Mouse (Mus musculus) hindbrain, embryonic 10.5 days (tissue): ENCODE measurements around the gene Nfe2l2. TPM values are rescaled to one million over a fixed set of nuclear protein-coding genes. Genes with fewer than 3 reads are reported as not detected.

Experiments used
- DNase-seq: peaks from one replicate; pipeline ENCODE4 v3.0.0-alpha.2; 2017; ENCODE audit warnings: low spot score
- H3K27ac ChIP-seq: fragments of 300-500 bp; sonication (generic); 2 replicates; pipeline ENCODE4 v1.5.1; 2016; ENCODE audit warnings: mild to moderate bottlenecking, moderate library complexity
- H3K27me3 ChIP-seq: fragments of 300-500 bp; sonication (generic); 2 replicates; pipeline ENCODE4 v1.6.1; 2016; ENCODE audit warnings: mild to moderate bottlenecking; ENCODE audit not compliant: poor library complexity, insufficient read depth, severe bottlenecking
- H3K36me3 ChIP-seq: fragments of 300-500 bp; sonication (generic); 2 replicates; pipeline ENCODE4 v1.6.1; 2016; ENCODE audit warnings: mild to moderate bottlenecking, moderate library complexity
- H3K4me1 ChIP-seq: fragments of 300-500 bp; sonication (generic); replicated peaks from 2 replicates; pipeline ENCODE4 v1.6.1; 2016; ENCODE audit warnings: mild to moderate bottlenecking
- H3K4me3 ChIP-seq: fragments of 300-500 bp; sonication (generic); 2 replicates; pipeline ENCODE4 v1.5.1; 2016; ENCODE audit warnings: mild to moderate bottlenecking, moderate library complexity
- H3K9me3 ChIP-seq: fragments of 300-500 bp; sonication (generic); 2 replicates; pipeline ENCODE4 v1.6.1; 2016; ENCODE audit warnings: mild to moderate bottlenecking, moderate library complexity
- WGBS: fragments of 180-500 bp; shearing (Covaris S2); methylation state at CpG from one replicate; pipeline ENCODE4 v1.1.7; 2016; 5-methylcytosine and 5-hydroxymethylcytosine counted together
- polyA plus RNA-seq: library from polyadenylated mRNA; unstranded; fragments of >200 nt; fragmentation: Nextera tagmentation; extraction: Ambion mirVana; gene quantifications from 2 replicates; pipeline ENCODE4 v1.2.1, GENCODE M21; 2016

Gene Nfe2l2
- 24.0 and 27.1 TPM in 2 replicates for polyA plus RNA-seq

DNA sequence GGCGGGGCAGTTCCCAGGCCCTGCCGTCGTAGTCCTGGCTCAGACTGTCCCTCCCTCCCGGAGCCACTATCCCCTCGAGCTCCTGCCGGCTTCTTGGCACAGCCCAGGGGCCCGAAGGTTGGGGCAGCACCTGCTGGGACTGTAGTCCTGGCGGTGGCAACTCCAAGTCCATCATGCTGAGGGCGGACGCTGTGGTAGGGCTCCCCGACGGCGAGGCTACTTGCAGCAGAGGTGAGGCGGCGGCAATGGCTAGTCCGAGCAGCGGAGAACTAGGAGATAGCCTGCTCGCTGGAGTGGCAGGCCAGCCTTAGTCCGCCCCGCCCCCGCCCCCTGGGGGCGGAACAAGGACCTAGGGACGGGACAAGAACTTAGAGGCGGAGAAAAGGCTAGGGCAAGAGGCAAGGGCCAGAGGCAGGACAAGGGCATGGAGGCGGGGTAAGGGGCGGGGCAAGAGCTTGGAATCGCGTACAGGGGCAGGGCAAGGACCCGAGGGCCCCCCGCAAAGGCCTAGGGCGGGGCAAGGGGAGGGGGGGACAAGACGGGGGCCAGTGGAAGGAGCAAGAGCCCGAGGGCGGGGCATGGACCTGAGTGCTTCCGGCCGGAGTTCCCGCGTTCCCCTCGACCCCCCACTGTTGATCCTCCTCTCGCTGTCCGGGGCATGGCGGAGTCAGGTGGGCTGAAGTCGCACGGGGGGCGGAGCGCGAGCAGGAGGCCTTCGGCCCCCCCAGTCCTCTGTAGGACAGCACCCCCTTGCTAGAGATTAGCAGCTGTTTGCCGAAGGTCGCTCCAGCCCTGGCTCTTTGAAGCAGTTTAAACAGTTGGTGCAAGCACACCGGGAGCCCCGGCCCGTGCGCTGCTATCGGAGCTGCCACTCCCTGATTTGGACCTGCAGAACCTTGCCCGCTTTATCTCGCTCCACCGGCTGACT, at the start of gene Nfe2l2:
Gene Nfe2l2, minus strand, starts transcription at position 408 of the 928 bp plus-strand sequence.
- H3K4me3 ChIP-seq = peak within 1 kb of the TSS; percentile 77
- WGBS = under 1% methylated on average over 58 of the region's 58 CpGs

DNA sequence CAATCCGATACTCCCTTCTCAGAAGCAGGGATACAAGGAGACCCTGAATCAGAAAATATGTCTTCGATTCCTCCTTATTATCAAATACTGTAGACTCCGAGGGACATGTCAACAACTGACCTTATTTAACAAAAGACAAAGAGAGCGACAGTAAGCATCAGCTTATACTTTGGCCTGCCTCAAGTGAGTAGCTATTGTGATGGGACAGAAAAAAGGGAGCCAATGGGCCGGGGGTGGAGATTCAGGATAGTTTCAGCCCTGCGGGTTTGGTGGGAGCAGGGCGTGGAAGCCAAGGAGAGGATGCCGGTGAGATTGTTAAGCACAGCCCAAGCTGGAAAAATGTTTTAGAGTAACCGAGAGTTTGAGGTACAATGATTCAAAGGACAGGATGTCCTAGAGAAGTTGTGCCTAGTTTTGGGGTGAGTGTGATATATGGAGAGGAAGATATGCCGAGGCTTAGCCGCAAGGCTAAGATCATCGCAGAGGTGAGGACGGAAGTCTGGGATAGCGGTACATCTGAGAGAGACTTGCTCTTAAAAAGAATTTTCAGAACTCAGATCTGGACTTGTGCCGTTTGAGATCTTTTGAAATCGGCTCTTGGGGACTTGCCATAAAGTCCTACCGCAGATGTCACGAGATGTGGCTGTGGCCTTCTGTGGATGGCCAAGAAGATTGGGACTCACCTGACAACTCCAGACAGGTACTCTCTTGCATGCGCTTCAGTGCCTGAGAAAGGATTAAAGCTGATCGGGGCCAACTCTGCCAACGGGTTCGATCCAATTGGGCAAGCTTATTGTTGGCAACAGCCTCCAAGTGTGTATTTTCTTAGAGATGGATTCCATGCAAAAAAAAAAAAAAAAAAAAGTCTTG, 48.1 kb upstream of the Nfe2l2 start:
- WGBS = 91% methylated on average over 22 of the region's 22 CpGs
- Histone ChIP-seq H3K36me3 (no peaks in the 10 kb centered on the region), H3K9me3 (no peaks in the 10 kb centered on the region), H3K4me1 (no peaks in the 10 kb centered on the region; the same call in 1 of the 2 replicates), H3K4me3 (no peak overlapping the region), H3K27me3 (no peaks in the 10 kb centered on the region), H3K27ac (no peak overlapping the region)
- no peak for DNase-seq

More for the DNA sequence above, at the start of gene Nfe2l2:
- H3K4me1 ChIP-seq = peaks cover 71% of the 10 kb centered on the region
- no peaks in the 10 kb centered on the region for H3K27me3 ChIP-seq
- H3K27ac ChIP-seq = peak within 1 kb of the TSS; percentile 97
- H3K9me3 ChIP-seq = 0 out of 2 replicates have a peak, but pooled peaks cover 3% of the 10 kb centered on the region
- H3K36me3 ChIP-seq = 0 out of 2 replicates have a peak, but pooled peaks cover 2% of the 10 kb centered on the region
- DNase-seq = peak; percentile 100

DNA sequence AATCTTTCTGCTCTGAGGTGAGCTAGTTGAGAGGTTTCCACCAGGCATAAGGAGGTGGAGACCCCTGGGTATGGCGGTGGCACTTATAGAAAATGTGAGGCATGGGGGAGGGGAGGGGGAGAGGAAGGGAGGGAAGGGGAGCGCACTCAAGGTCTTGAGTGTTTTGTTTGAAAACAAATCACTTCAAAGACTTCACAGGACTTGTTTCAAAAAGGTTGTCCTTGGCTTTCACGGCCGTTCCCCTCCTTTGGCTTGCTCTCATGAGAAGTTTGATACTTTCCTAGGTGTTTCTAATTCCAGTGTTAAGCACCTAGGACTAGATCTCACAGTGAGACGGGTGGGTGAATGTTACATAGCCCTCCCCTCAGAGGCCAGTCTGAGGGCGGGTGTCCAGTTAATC, 47.5 kb upstream of the Nfe2l2 start:
- Histone ChIP-seq H3K9me3 (no peaks in the 10 kb centered on the region), H3K27ac (no peak overlapping the region), H3K4me3 (no peak overlapping the region), H3K27me3 (no peaks in the 10 kb centered on the region), H3K36me3 (no peaks in the 10 kb centered on the region), H3K4me1 (no peaks in the 10 kb centered on the region)
- DNase-seq = no peak
- WGBS = 61% methylated on average over 6 of the region's 6 CpGs

DNA sequence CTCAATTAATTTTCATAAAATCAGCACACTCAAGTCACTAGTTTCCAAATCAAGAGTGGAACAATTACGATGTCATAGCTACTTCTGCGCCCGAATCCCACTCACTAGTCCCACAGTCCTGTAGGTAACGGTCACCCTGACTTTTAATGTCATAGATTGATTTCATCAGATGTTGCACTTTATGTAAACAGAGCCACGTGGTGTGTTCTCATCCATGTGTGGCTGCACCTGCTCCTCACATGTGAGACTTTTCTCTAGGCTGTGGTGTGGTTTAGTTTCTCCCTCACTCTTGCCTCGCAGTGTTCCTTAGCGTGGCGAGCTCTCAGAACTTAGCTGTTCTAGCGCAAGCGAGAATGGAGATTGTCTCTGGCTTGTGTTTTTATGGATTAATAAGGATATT, 46.4 kb upstream of the Nfe2l2 start:
- no peaks in the 10 kb centered on the region for H3K9me3 ChIP-seq
- H3K4me1 ChIP-seq = no peaks in the 10 kb centered on the region
- H3K4me3 ChIP-seq = no peak overlapping the region
- no peak for DNase-seq
- H3K27ac ChIP-seq = no peak overlapping the region
- H3K27me3 ChIP-seq = no peaks in the 10 kb centered on the region
- H3K36me3 ChIP-seq = no peaks in the 10 kb centered on the region
- WGBS = 93% methylated on average over 10 of the region's 10 CpGs

DNA sequence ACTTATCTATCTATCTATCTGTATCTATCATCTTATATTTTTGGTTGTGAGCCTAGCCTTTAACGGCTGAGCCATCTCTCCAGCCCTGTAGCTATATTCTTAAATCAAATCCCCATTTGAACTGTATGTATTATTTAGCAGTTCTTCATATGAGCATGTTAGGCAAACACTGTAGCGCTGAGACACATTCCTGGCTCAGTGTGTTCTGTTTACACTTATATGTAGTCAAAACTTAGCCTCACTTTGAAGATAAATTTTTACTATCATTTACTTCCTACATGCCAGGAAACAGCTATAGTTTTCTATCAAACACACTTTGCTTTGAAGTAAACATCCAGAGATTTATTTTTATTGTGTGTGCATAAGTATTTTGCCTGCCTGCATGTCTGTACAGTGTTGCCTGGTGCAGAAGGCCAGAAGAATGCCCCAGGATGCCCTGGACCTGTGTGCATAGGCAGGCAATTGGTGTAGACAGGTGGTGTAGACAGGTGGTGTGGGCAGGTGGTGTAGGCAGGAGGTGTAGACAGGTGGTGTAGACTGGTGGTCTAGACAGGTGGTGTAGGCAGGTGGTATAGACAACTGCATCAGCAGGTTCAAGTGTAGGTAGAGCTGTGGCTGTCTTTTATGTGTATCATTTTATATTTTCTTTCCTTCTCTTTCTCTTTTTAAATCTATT, 45.7 kb upstream of the Nfe2l2 start:
- no peak for DNase-seq
- H3K27me3 ChIP-seq = no peaks in the 10 kb centered on the region
- no peak overlapping the region for H3K4me3 ChIP-seq
- H3K4me1 ChIP-seq = no peaks in the 10 kb centered on the region
- H3K27ac ChIP-seq = no peak overlapping the region
- 94% methylated on average over 2 of the region's 2 CpGs for WGBS
- H3K36me3 ChIP-seq = no peaks in the 10 kb centered on the region
- no peaks in the 10 kb centered on the region for H3K9me3 ChIP-seq

DNA sequence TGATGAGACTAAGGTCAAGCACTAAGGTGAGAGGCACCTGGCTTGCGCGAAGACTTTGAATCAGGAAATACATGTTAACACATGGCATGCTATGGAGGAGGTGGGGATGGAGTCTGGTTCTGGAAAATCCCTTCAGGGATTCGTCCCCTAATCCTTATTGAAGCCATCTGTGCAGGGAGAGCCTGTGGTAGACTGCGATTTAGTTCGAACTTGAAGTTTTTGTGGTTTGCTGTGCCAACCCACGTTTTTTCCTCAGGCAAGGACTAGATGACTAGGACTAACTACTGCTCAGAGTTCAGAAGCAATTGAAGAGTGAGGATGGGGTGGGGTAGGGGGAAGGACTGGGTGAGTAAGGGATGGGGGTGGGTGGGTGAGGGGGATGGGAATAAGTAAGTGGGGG, 44.4 kb upstream of the Nfe2l2 start:
- no peak for DNase-seq
- Histone ChIP-seq H3K4me1 (no peaks in the 10 kb centered on the region), H3K4me3 (no peak overlapping the region), H3K27ac (no peak overlapping the region), H3K9me3 (no peaks in the 10 kb centered on the region), H3K36me3 (no peaks in the 10 kb centered on the region), H3K27me3 (no peaks in the 10 kb centered on the region)
- 89% methylated on average over 6 of the region's 6 CpGs for whole genome bisulfite sequencing

DNA sequence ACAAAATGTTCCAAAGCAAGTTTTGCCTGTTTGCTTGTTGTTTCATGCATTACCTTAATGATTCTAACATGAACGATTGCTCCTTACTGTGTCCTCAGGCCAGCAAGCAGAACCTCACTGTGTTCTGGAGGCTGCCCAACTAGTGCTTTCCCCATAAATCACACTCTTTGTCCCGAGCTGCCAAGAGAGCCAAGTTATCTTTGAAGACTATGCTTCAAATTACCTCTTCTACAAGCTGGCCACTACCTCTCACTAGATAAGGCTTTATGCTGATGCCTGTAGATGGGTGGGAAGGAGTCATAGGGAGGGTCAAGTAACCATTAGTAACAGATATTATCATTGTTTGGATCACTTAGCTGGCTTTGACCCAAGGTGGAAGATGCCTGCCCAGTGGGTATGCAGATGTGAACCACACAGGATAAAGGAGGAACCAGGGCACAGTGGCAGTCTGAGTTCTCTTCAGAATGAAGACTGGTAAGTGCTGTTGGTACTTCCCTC, 32.6 kb upstream of the Nfe2l2 start:
- no peaks in the 10 kb centered on the region for H3K36me3 ChIP-seq
- no peaks in the 10 kb centered on the region for H3K27me3 ChIP-seq
- H3K4me3 ChIP-seq = no peak overlapping the region
- H3K9me3 ChIP-seq = no peaks in the 10 kb centered on the region
- no peak overlapping the region for H3K27ac ChIP-seq
- 78% methylated on average over 2 of the region's 2 CpGs for WGBS
- H3K4me1 ChIP-seq = no peaks in the 10 kb centered on the region
- no peak for DNase-seq

DNA sequence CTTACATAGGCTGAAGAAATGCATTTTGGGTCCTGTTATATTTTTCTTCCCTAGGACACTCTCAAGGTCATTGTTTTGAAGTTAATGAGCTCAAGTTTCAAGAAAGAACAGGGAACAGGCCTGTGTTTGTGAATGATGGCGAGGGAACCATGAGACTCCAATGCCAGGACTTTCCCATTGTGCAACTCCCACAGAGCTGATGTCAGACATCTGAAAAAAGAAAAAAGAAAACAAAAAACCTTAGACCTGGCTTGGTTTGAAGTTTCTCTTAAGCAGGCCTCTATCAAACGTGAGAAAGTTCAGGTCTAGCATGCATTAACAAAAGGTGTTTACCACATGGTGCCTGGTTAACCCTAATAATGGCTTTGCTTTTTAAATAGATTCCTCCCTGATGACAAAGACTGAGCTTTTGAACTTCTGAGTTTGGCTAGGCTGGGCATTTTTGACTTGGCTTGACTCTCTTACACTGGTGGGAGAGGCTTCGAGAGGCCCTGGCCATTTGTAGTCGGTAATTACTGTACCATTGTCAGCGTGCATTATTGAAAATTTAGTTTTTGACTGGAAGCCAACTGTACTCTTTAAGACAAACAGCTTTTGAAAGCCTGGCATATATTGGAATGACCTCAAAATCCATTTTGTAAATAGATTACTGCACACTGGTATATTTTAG, 29.9 kb upstream of the Nfe2l2 start:
- H3K36me3 ChIP-seq = no peaks in the 10 kb centered on the region
- H3K4me3 ChIP-seq = no peak overlapping the region
- no peak overlapping the region for H3K27ac ChIP-seq
- H3K4me1 ChIP-seq = no peaks in the 10 kb centered on the region
- WGBS = 81% methylated on average over 5 of the region's 5 CpGs
- no peaks in the 10 kb centered on the region for H3K27me3 ChIP-seq
- DNase-seq = no peak
- no peaks in the 10 kb centered on the region for H3K9me3 ChIP-seq

DNA sequence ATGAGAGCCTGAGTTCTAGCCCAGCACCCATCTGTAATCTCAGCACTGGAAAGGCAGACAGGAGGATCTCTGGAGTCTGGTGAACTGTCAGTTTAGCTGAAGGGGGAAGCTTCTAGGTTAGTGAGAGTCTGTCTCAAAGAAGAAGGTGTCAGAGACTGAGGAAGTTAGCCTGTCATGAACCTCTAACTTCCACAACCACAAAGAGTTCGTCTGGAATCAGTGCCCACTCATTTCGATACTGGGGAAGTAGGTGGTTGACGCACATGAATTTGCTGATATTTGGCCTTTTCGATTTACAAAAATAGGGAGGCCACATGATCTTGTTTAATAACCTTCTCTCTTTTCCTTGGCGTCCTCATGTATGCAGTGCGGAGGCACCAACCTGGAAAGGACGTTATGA, 28.7 kb upstream of the Nfe2l2 start:
- 89% methylated on average over 7 of the region's 7 CpGs for WGBS

DNA sequence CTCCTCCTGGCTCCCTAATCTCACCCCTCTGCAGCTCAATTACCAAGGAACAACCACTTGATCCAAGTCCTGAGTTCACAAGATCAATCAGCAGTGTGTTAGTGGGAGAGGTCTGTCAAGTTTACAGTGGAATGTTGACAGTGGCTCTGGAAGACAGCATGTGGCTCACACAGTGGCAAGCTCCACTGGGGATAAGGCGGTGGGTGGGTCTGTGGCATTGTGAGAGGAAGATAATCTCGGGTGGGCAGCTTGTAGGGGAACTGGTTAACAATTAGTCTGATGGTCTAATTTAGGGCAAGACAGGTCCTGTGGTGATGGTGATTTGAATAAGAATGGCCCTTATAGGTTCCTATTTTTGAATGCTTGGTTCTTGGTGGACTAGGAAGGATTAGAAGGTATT, 27.5 kb upstream of the Nfe2l2 start:
- no peak for DNase-seq
- no peak overlapping the region for H3K4me3 ChIP-seq
- no peak overlapping the region for H3K27ac ChIP-seq
- 65% methylated on average over 2 of the region's 2 CpGs for WGBS
- H3K27me3 ChIP-seq = no peaks in the 10 kb centered on the region
- no peaks in the 10 kb centered on the region for H3K36me3 ChIP-seq
- no peaks in the 10 kb centered on the region for H3K9me3 ChIP-seq
- H3K4me1 ChIP-seq = no peaks in the 10 kb centered on the region

More for the DNA sequence above, 28.7 kb upstream of the Nfe2l2 start:
- Histone ChIP-seq H3K27me3 (no peaks in the 10 kb centered on the region), H3K4me3 (no peak overlapping the region), H3K36me3 (no peaks in the 10 kb centered on the region), H3K4me1 (no peaks in the 10 kb centered on the region), H3K27ac (no peak overlapping the region), H3K9me3 (no peaks in the 10 kb centered on the region)
- no peak for DNase-seq

DNA sequence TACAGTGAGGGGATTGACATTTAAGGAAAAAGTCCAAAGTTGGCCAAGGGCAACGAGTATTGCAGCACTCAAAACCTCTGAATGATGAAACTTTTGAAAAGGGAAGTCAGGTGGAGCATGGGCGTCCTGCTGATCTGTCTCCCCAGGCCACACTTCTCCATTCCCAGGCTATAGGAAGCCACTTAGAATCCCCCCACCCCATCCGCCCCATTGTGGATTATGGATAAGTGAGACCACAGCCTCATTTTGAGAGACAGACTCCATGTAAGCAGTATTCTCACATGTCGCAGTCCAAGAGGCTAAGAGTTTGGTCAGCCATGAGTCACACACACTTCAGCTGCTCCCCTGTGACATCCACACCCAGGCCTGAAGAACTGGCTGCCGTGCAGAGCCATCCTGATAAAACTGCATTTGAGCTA, 26.8 kb upstream of the Nfe2l2 start:
- no peak for DNase-seq
- Histone ChIP-seq H3K36me3 (no peaks in the 10 kb centered on the region), H3K4me1 (no peaks in the 10 kb centered on the region), H3K27ac (no peak overlapping the region), H3K4me3 (no peak overlapping the region), H3K9me3 (no peaks in the 10 kb centered on the region), H3K27me3 (no peaks in the 10 kb centered on the region)
- WGBS = 79% methylated on average over 5 of the region's 5 CpGs

DNA sequence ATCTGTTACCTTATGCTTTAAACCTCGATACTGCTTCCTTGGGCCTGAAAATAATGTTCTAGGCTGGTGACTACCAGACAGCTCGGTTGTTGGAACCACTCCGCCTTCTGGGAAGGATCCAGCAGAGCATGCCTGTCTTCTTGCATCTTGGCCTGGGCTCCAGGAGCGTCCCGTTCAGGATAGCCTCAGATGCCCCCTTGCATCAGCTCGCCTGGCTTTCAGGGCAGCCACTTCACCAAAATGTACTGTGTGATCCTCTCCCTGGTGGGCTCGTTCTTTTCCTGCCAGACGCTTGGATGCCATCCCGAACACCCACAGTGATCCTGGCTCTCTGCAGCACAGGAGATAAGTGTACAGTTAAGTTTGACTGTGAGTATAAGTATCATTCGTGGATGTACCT, 25.6 kb upstream of the Nfe2l2 start:
- 88% methylated on average over 10 of the region's 10 CpGs for WGBS
- H3K36me3 ChIP-seq = no peaks in the 10 kb centered on the region

More for the DNA sequence above, 25.6 kb upstream of the Nfe2l2 start:
- Histone ChIP-seq H3K27ac (no peak overlapping the region), H3K9me3 (no peaks in the 10 kb centered on the region), H3K4me3 (no peak overlapping the region), H3K4me1 (no peaks in the 10 kb centered on the region), H3K27me3 (no peaks in the 10 kb centered on the region)
- no peak for DNase-seq
